Mouse (Mus musculus): ENCODE data around the gene Dcpp2. TPM values are rescaled to one million over a fixed set of nuclear protein-coding genes. Genes with fewer than 3 reads are reported as not detected.

Dcpp2 gene
- polyA plus RNA-seq, 1 experiment from 2014 or later: not detected

DNA sequence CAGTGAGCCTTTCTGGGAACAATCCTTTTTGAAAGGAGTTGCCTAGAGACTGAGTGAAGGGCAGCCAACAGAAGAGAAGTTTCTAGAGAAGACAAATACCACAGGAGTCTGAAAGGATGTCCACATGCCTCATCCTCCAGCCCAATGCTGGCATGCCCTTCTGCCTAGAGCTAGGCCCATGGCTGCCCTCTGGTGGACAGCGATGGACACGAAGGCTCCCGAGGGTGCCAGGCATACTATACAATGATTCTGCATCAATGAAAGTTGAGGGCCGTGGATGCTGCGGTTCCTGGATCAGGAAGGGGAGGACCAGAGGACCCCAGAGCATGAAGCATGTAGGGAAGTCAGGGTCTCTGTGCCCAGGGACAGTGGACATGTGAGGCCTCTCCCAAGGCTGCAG is 27.4 kb upstream of the Dcpp2 start:
- Histone ChIP-seq H3K4me1 (ENCODE audit: control insufficient read depth, insufficient read depth, low read length) (no peaks in the 10 kb centered on the region), H3K9me3 (replicated peaks; ENCODE audit: control insufficient read depth, low read length) (no peaks in the 10 kb centered on the region), H3K4me3 (replicated peaks; ENCODE audit: low read length) (no peak overlapping the region), H3K9ac (ENCODE audit: low read length) (no peak overlapping the region), H3K36me3 (ENCODE audit: control insufficient read depth, insufficient read depth, low read length) (no peaks in the 10 kb centered on the region), H3K4me2 (ENCODE audit: low read depth, low read length) (no peak overlapping the region), H3K27me3 (ENCODE audit: control insufficient read depth, insufficient read depth, low read length) (no peaks in the 10 kb centered on the region), H3K27ac (ENCODE audit: low read length) (no peak overlapping the region; the same call in 1 of the 2 replicates)
- ATAC-seq (ENCODE audit: insufficient read depth, low FRiP score): 0 out of 2 replicates have a peak, but pooled peaks have one; percentile 30
- WGBS: 38% methylated on average over 5 of the region's 5 CpGs

DNA sequence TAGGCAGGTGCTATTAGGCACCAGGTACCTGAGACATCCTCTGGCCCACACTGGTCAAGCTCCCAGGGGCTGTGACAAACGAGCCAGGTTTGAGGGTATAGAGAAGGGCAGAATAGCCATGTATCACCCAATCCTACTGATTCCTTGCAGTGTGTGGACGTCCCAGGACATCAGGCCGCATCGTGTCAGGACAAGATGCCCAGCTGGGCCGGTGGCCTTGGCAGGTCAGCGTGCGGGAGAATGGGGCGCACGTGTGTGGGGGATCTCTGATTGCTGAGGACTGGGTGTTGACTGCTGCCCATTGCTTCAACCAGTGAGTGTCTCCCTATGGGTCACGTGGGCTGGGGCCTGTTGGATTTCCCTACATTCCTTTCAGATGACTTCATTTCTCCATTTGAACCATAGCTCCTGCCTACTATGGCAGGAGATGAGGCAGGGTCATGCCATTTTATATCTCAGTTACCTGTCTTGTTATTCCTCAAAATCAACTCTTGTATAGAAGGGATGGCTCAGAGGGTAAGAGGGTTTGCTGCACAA is 26.4 kb upstream of the Dcpp2 start:
- 88% methylated on average over 10 of the region's 10 CpGs for WGBS
- ATAC-seq (ENCODE audit: insufficient read depth, low FRiP score): no peak
- H3K4me2 ChIP-seq (ENCODE audit: low read depth, low read length): no peak overlapping the region

DNA sequence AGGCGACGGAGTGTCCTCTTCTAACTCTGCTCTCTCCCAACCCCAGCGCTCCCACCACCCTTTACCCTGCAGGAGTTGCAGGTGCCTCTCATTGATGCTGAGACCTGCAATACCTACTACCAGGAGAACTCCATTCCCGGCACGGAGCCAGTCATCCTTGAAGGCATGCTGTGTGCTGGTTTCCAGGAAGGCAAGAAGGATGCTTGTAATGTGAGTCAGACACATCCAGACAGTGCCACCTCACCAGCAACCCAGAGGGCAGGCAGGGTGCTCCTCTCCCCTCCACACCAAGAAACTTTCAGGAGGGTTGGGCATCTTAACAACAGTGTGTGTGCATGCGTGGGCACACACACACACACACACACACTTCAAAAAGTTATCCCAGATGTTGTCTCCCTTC is 23.5 kb upstream of the Dcpp2 start:
- no peaks in the 10 kb centered on the region for H3K36me3 ChIP-seq (ENCODE audit: control insufficient read depth, insufficient read depth, low read length)
- H3K4me3 ChIP-seq (replicated peaks; ENCODE audit: low read length): no peak overlapping the region
- H3K4me2 ChIP-seq (ENCODE audit: low read depth, low read length): no peak overlapping the region
- no peaks in the 10 kb centered on the region for H3K27me3 ChIP-seq (ENCODE audit: control insufficient read depth, insufficient read depth, low read length)
- no peak overlapping the region for H3K9ac ChIP-seq (ENCODE audit: low read length)
- H3K4me1 ChIP-seq (ENCODE audit: control insufficient read depth, insufficient read depth, low read length): peaks cover 2% of the 10 kb centered on the region; the same call in 1 of the 2 replicates
- WGBS: 87% methylated on average over 6 of the region's 6 CpGs
- no peak for ATAC-seq (ENCODE audit: insufficient read depth, low FRiP score)
- no peaks in the 10 kb centered on the region for H3K9me3 ChIP-seq (replicated peaks; ENCODE audit: control insufficient read depth, low read length)
- H3K27ac ChIP-seq (ENCODE audit: low read length): no peak overlapping the region

More for the DNA sequence above, 26.4 kb upstream of the Dcpp2 start:
- no peaks in the 10 kb centered on the region for H3K9me3 ChIP-seq (replicated peaks; ENCODE audit: control insufficient read depth, low read length)
- H3K4me3 ChIP-seq (replicated peaks; ENCODE audit: low read length): no peak overlapping the region
- no peaks in the 10 kb centered on the region for H3K27me3 ChIP-seq (ENCODE audit: control insufficient read depth, insufficient read depth, low read length)
- H3K36me3 ChIP-seq (ENCODE audit: control insufficient read depth, insufficient read depth, low read length): no peaks in the 10 kb centered on the region
- H3K4me1 ChIP-seq (ENCODE audit: control insufficient read depth, insufficient read depth, low read length): peaks cover 2% of the 10 kb centered on the region; the same call in 1 of the 2 replicates
- no peak overlapping the region for H3K9ac ChIP-seq (ENCODE audit: low read length)
- H3K27ac ChIP-seq (ENCODE audit: low read length): no peak overlapping the region

DNA sequence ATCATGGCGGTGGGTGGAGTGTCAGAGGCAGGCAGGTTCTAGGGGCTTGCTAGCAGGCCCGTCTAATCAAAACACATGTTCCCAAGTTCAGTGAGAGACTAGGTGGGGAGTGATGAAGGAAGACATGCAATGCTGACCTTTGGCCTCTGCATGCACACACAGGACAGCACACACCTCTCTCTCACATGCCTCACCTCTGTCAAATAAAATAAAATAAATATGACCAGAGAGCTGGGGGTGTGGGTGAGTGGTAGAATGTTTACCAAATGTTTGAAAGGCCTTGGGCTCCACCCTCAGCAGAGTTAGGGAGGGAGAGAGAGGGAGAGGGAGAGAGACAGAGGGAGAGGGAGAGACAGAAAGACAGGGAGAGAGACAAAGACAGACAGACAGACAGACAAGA is 22.8 kb upstream of the Dcpp2 start:
- Histone ChIP-seq H3K9ac (ENCODE audit: low read length) (no peak overlapping the region), H3K27ac (ENCODE audit: low read length) (peak overlapping the region; percentile 51), H3K4me3 (replicated peaks; ENCODE audit: low read length) (no peak overlapping the region), H3K27me3 (ENCODE audit: control insufficient read depth, insufficient read depth, low read length) (no peaks in the 10 kb centered on the region), H3K36me3 (ENCODE audit: control insufficient read depth, insufficient read depth, low read length) (no peaks in the 10 kb centered on the region), H3K9me3 (replicated peaks; ENCODE audit: control insufficient read depth, low read length) (no peaks in the 10 kb centered on the region), H3K4me2 (ENCODE audit: low read depth, low read length) (no peak overlapping the region), H3K4me1 (ENCODE audit: control insufficient read depth, insufficient read depth, low read length) (peaks cover 2% of the 10 kb centered on the region; the same call in 1 of the 2 replicates)
- WGBS: 42% methylated on average over 2 of the region's 2 CpGs
- ATAC-seq (ENCODE audit: insufficient read depth, low FRiP score): peak; percentile 71; the same call in 1 of the 2 replicates

DNA sequence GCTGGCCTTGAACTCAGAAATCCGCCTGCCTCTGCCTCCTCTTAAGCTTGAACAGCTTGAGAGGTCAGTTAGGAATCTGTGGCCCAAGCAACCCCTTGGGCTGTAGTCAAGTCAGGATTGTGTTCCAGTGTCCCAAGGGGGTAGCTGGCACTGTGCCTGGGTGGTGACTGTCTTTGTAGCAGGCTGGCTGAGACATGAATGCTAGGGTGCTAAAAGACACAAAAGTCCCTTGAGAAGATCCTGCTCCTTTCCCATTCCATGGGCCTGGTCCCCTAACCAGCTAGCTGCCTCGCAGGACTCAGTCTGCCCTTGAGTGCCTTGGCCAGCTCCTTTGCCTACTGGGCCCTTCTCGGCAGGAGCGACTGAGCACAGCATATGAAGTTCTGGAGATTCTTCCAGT is 17.8 kb upstream of the Dcpp2 start:
- Histone ChIP-seq H3K9me3 (replicated peaks; ENCODE audit: control insufficient read depth, low read length) (0 out of 2 replicates have a peak, but pooled peaks cover 4% of the 10 kb centered on the region), H3K4me3 (replicated peaks; ENCODE audit: low read length) (no peak overlapping the region), H3K27me3 (ENCODE audit: control insufficient read depth, insufficient read depth, low read length) (no peaks in the 10 kb centered on the region), H3K4me2 (ENCODE audit: low read depth, low read length) (no peak overlapping the region), H3K4me1 (ENCODE audit: control insufficient read depth, insufficient read depth, low read length) (peaks cover 2% of the 10 kb centered on the region; the same call in 1 of the 2 replicates), H3K27ac (ENCODE audit: low read length) (no peak overlapping the region), H3K36me3 (ENCODE audit: control insufficient read depth, insufficient read depth, low read length) (no peaks in the 10 kb centered on the region), H3K9ac (ENCODE audit: low read length) (no peak overlapping the region)
- WGBS: 76% methylated on average over 4 of the region's 4 CpGs
- ATAC-seq (ENCODE audit: insufficient read depth, low FRiP score): no peak

DNA sequence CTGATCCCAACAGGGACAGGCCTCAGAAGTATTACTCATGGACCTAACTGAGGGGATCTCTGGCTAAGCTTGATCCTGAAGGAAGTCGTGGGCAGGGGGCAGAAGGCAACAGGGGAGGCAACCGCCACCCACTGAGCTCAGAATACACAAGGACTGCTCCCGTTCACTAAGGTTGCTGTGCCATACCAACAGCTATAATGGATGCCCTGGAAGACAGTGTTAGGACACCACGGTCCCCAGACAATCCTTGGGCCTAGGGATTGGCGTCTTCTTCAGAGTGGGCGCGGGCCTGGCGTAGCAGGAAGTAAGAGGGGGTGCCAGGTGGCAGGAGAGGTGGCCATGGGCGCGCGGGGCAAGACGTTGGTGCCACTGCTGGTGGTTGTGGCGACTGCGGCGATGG is 12.9 kb upstream of the Dcpp2 start, which contains the start of gene Prss21:
Prss21 (plus strand) TSS at position 301 of the 400 bp plus-strand sequence.
- no peak for ATAC-seq (ENCODE audit: insufficient read depth, low FRiP score)
- Histone ChIP-seq H3K36me3 (ENCODE audit: control insufficient read depth, insufficient read depth, low read length) (no peaks in the 10 kb centered on the region), H3K4me2 (ENCODE audit: low read depth, low read length) (no peak within 1 kb of the TSS), H3K27ac (ENCODE audit: low read length) (no peak within 1 kb of the TSS), H3K4me3 (replicated peaks; ENCODE audit: low read length) (no peak within 1 kb of the TSS), H3K9me3 (replicated peaks; ENCODE audit: control insufficient read depth, low read length) (0 out of 2 replicates have a peak, but pooled peaks cover 4% of the 10 kb centered on the region), H3K9ac (ENCODE audit: low read length) (no peak within 1 kb of the TSS), H3K27me3 (ENCODE audit: control insufficient read depth, insufficient read depth, low read length) (no peaks in the 10 kb centered on the region), H3K4me1 (ENCODE audit: control insufficient read depth, insufficient read depth, low read length) (no peaks in the 10 kb centered on the region)
- WGBS: 82% methylated on average over 15 of the region's 15 CpGs

DNA sequence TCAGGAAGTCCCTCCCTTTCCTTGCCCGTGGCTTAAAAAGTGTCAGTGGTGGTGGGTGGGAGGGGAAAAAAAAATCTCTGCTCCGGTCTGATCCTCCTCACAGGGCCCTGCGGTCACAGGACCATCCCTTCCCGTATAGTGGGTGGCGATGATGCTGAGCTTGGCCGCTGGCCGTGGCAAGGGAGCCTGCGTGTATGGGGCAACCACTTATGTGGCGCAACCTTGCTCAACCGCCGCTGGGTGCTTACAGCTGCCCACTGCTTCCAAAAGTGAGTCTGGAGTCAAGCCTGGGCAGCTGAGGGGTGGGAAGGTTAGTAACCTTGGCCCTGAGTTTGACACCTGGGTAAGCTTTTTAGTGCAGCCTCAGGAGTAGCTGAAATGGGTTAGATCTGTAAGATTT is 12.2 kb upstream of the Dcpp2 start:
- 0 out of 2 replicates have a peak, but pooled peaks cover 4% of the 10 kb centered on the region for H3K9me3 ChIP-seq (replicated peaks; ENCODE audit: control insufficient read depth, low read length)
- ATAC-seq (ENCODE audit: insufficient read depth, low FRiP score): no peak
- no peak overlapping the region for H3K4me2 ChIP-seq (ENCODE audit: low read depth, low read length)
- H3K9ac ChIP-seq (ENCODE audit: low read length): no peak overlapping the region
- no peak overlapping the region for H3K4me3 ChIP-seq (replicated peaks; ENCODE audit: low read length)
- H3K27ac ChIP-seq (ENCODE audit: low read length): no peak overlapping the region
- no peaks in the 10 kb centered on the region for H3K27me3 ChIP-seq (ENCODE audit: control insufficient read depth, insufficient read depth, low read length)
- whole genome bisulfite sequencing: 82% methylated on average over 11 of the region's 11 CpGs
- H3K4me1 ChIP-seq (ENCODE audit: control insufficient read depth, insufficient read depth, low read length): no peaks in the 10 kb centered on the region
- no peaks in the 10 kb centered on the region for H3K36me3 ChIP-seq (ENCODE audit: control insufficient read depth, insufficient read depth, low read length)

DNA sequence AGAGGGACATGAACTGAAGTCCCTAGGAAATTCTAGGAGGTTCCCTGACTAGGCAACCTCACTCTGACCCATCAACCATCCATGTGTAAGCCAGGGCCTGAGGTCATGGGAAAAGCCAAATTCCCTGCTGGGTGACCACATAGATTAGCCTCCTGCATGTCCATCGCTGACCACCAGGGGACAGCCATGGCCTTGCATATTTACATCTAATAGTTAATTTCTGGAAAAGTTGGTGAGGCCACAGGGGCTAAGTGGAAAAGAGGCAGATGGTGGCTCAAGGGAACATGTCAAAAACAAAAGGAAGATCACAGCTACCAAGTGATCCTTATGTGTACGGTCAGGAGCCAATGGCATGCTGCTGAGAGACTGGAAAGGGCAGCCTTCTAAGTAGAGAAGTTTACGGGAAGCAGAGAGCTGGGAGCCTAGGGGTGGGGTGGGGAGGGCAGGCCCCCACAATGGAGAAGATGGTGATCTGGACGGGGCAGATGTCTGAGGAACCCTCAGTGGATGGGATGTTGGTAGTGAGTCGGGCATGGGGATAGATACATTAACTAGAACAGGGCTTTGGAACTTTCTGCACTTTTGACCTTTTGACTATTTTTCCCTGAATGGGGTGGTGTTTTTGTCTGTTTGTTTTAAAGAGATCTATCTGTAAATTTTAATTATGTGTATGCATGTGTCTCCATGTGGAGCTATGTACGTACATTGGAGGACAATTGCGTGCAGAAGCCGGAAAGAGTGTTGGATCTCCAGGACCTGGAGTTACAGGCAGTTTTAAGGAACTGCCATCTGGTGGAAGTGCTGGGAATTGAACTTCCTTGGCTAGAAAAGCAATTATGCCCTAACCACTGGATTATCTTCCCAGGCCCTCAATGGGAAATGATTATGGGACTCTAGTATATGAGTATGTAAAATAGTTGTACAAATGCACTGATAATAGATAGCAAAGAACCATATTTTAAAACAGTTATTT is 6.5 kb upstream of the Dcpp2 start:
- Histone ChIP-seq H3K4me2 (ENCODE audit: low read depth, low read length) (no peak overlapping the region), H3K4me1 (ENCODE audit: control insufficient read depth, insufficient read depth, low read length) (no peaks in the 10 kb centered on the region), H3K36me3 (ENCODE audit: control insufficient read depth, insufficient read depth, low read length) (no peaks in the 10 kb centered on the region), H3K27me3 (ENCODE audit: control insufficient read depth, insufficient read depth, low read length) (no peaks in the 10 kb centered on the region), H3K9ac (ENCODE audit: low read length) (no peak overlapping the region), H3K4me3 (replicated peaks; ENCODE audit: low read length) (no peak overlapping the region), H3K9me3 (replicated peaks; ENCODE audit: control insufficient read depth, low read length) (no peaks in the 10 kb centered on the region), H3K27ac (ENCODE audit: low read length) (no peak overlapping the region)
- no peak for ATAC-seq (ENCODE audit: insufficient read depth, low FRiP score)
- WGBS: 40% methylated on average over 8 of the region's 8 CpGs

DNA sequence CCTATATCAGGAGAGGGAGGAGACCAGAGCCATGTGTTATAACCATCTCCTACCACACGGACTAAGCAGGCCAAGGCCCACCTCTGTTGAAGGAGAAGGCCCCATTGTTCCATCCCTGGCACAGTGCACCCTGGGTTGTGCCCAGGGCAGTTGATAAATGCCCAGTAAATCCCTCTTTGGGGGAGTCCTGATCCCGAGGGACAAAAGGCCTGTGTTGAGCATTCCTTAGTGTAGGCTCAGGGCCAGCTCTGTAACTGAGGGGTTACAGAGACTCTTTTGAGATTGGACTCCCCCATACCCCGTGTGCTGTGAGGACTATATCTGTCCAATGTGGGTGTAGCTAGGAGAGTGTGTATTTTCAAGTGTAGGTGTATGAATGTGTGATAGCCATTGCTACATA is 3.9 kb upstream of the Dcpp2 start:
- 54% methylated on average over 3 of the region's 3 CpGs for WGBS
- ATAC-seq (ENCODE audit: insufficient read depth, low FRiP score): peak; percentile 68; the same call in 1 of the 2 replicates
- no peak overlapping the region for H3K9ac ChIP-seq (ENCODE audit: low read length)
- no peaks in the 10 kb centered on the region for H3K9me3 ChIP-seq (replicated peaks; ENCODE audit: control insufficient read depth, low read length)
- no peak overlapping the region for H3K4me2 ChIP-seq (ENCODE audit: low read depth, low read length)
- H3K27ac ChIP-seq (ENCODE audit: low read length): no peak overlapping the region
- H3K36me3 ChIP-seq (ENCODE audit: control insufficient read depth, insufficient read depth, low read length): no peaks in the 10 kb centered on the region
- H3K27me3 ChIP-seq (ENCODE audit: control insufficient read depth, insufficient read depth, low read length): no peaks in the 10 kb centered on the region
- H3K4me3 ChIP-seq (replicated peaks; ENCODE audit: low read length): no peak overlapping the region
- no peaks in the 10 kb centered on the region for H3K4me1 ChIP-seq (ENCODE audit: control insufficient read depth, insufficient read depth, low read length)
